Mouse (Mus musculus) limb, embryonic 14.5 days (tissue): Measurements from ENCODE around the gene Kpna2. TPM values are rescaled to one million over a fixed set of nuclear protein-coding genes. Genes with fewer than 3 reads are reported as not detected.

Experiments used
- ATAC-seq: fragments of 200-750 bp; cut with Nextera tagmentation; 2 replicates; pipeline ENCODE4 v1.8.0; 2017; ENCODE audit warnings: low read depth, moderate number of reproducible peaks, moderate TSS enrichment; ENCODE audit not compliant: low FRiP score
- DNase-seq: peaks from one replicate; pipeline ENCODE4 v3.0.0-alpha.2; 2015; ENCODE audit warnings: low spot score
- H3K27ac ChIP-seq: fragments of 300-500 bp; sonication (generic); replicated peaks from 2 replicates; pipeline ENCODE4 v1.5.1; 2014; ENCODE audit warnings: low read depth, mild to moderate bottlenecking, low read length, moderate library complexity, mixed read lengths
- H3K27me3 ChIP-seq: fragments of 300-500 bp; sonication (generic); 2 replicates; pipeline ENCODE4 v1.6.1; 2014; ENCODE audit warnings: low read length, mixed read lengths; ENCODE audit not compliant: control insufficient read depth, insufficient read depth
- H3K36me3 ChIP-seq: fragments of 300-500 bp; sonication (generic); 2 replicates; pipeline ENCODE4 v1.6.1; 2014; ENCODE audit warnings: mild to moderate bottlenecking, low read length, moderate library complexity, mixed read lengths; ENCODE audit not compliant: control insufficient read depth, insufficient read depth
- H3K4me1 ChIP-seq: fragments of 300-500 bp; sonication (generic); 2 replicates; pipeline ENCODE4 v1.6.1; 2014; ENCODE audit warnings: antibody characterized with exemption, low read length, mixed read lengths; ENCODE audit not compliant: control insufficient read depth, insufficient read depth
- H3K4me2 ChIP-seq: fragments of 300-500 bp; sonication (generic); replicated peaks from 2 replicates; pipeline ENCODE4 v1.6.1; 2014; ENCODE audit warnings: low read depth, mild to moderate bottlenecking, low read length, moderate library complexity; ENCODE audit not compliant: severe bottlenecking
- H3K4me3 ChIP-seq: fragments of 300-500 bp; sonication (generic); replicated peaks from 2 replicates; pipeline ENCODE4 v1.5.1; 2014; ENCODE audit warnings: low read length
- H3K9ac ChIP-seq: fragments of 300-500 bp; sonication (generic); 2 replicates; pipeline ENCODE4 v1.6.1; 2014; ENCODE audit warnings: mild to moderate bottlenecking, low read depth, low read length, moderate library complexity; ENCODE audit not compliant: severe bottlenecking
- H3K9me3 ChIP-seq: fragments of 300-500 bp; sonication (generic); 2 replicates; pipeline ENCODE4 v1.6.1; 2016; ENCODE audit warnings: low read length; ENCODE audit not compliant: control insufficient read depth
- POLR2A ChIP-seq: fragments of 200-500 bp; IDR thresholded peaks from 2 replicates; pipeline ENCODE4 v1.8.0; 2012; ENCODE audit warnings: inconsistent platforms, mild to moderate bottlenecking, moderate library complexity, borderline replicate concordance; ENCODE audit not compliant: insufficient read depth, insufficient read length; ENCODE audit errors: extremely low read depth
- WGBS: fragments of 180-500 bp; shearing (Covaris S2); extraction: QIAGEN DNeasy Blood & Tissue Kit; methylation state at CpG from one replicate; pipeline ENCODE4 v1.1.7; 2014; 5-methylcytosine and 5-hydroxymethylcytosine counted together
- polyA plus RNA-seq, 2 experiments: library from polyadenylated mRNA; depleted of rRNA in 1 of 2; stranded (reverse) in 1 of 2; unstranded in 1 of 2; fragments of >200 nt; fragmentation: Nextera tagmentation in 1 of 2; extraction: Ambion mirVana in 1 of 2; gene quantifications; 2 replicates each; pipeline versions ENCODE4 v1.2.1 to v1.2.3; 2012 to 2014

Kpna2 gene
- polyA plus RNA-seq, 2 experiments, result 224 to 291 TPM

GRCm38 (mm10) chr11:106975419-106976177 lies 23.7 kb downstream of the Kpna2 start:
- 64% methylated on average over 8 of the region's 8 CpGs for WGBS
- ATAC-seq, result no peak
- TF ChIP-seq POLR2A, result no peak

GRCm38 (mm10) chr11:106974440-106974839 lies 24.9 kb downstream of the Kpna2 start:
- H3K27ac ChIP-seq, result no peak overlapping the region
- no peaks in the 10 kb centered on the region for H3K27me3 ChIP-seq
- H3K9ac ChIP-seq, result no peak overlapping the region
- no peaks in the 10 kb centered on the region for H3K9me3 ChIP-seq
- DNase-seq, result no peak
- H3K4me1 ChIP-seq, result no peaks in the 10 kb centered on the region
- TF ChIP-seq POLR2A, result no peak
- no peak for ATAC-seq
- no peak overlapping the region for H3K4me3 ChIP-seq
- 87% methylated on average over 2 of the region's 2 CpGs for WGBS
- H3K36me3 ChIP-seq, result no peaks in the 10 kb centered on the region
- H3K4me2 ChIP-seq, result no peak overlapping the region

More at GRCm38 (mm10) chr11:106975419-106976177, 23.7 kb downstream of the Kpna2 start:
- Histone ChIP-seq H3K9me3 (no peaks in the 10 kb centered on the region), H3K4me3 (no peak overlapping the region), H3K4me1 (no peaks in the 10 kb centered on the region), H3K27ac (no peak overlapping the region), H3K4me2 (no peak overlapping the region), H3K27me3 (no peaks in the 10 kb centered on the region), H3K36me3 (no peaks in the 10 kb centered on the region), H3K9ac (no peak overlapping the region)
- DNase-seq, result no peak

- no peak for TF ChIP-seq POLR2A
- 87% methylated on average over 5 of the region's 5 CpGs for WGBS
- no peak overlapping the region for H3K4me2 ChIP-seq
- H3K4me3 ChIP-seq, result no peak overlapping the region
- H3K27me3 ChIP-seq, result no peaks in the 10 kb centered on the region
- DNase-seq, result no peak
- H3K27ac ChIP-seq, result no peak overlapping the region
- H3K36me3 ChIP-seq, result no peaks in the 10 kb centered on the region
- no peak for ATAC-seq
- no peaks in the 10 kb centered on the region for H3K9me3 ChIP-seq
- no peak overlapping the region for H3K9ac ChIP-seq
- H3K4me1 ChIP-seq, result no peaks in the 10 kb centered on the region
These were observed 26.3 kb downstream of the Kpna2 start for GRCm38 (mm10) chr11:106973016-106973415.

GRCm38 (mm10) chr11:106969798-106970197 lies 29.5 kb downstream of the Kpna2 start:
- Histone ChIP-seq H3K4me1 (no peaks in the 10 kb centered on the region), H3K27me3 (no peaks in the 10 kb centered on the region), H3K4me2 (no peak overlapping the region), H3K4me3 (no peak overlapping the region), H3K36me3 (no peaks in the 10 kb centered on the region), H3K27ac (no peak overlapping the region), H3K9ac (no peak overlapping the region), H3K9me3 (no peaks in the 10 kb centered on the region)
- no peak for DNase-seq
- 94% methylated on average over 8 of the region's 8 CpGs for WGBS
- no peak for ATAC-seq
- no peak for TF ChIP-seq POLR2A

- no peaks in the 10 kb centered on the region for H3K36me3 ChIP-seq
- H3K27ac ChIP-seq, result no peak overlapping the region
- H3K27me3 ChIP-seq, result no peaks in the 10 kb centered on the region
- no peak for TF ChIP-seq POLR2A
- no peak overlapping the region for H3K4me3 ChIP-seq
- no peaks in the 10 kb centered on the region for H3K4me1 ChIP-seq
- H3K4me2 ChIP-seq, result no peak overlapping the region
- H3K9me3 ChIP-seq, result 0 out of 2 replicates have a peak, but pooled peaks cover 3% of the 10 kb centered on the region
- no peak overlapping the region for H3K9ac ChIP-seq
- 65% methylated on average over 10 of the region's 10 CpGs for WGBS
- ATAC-seq (no peak), DNase-seq (no peak)
These were observed 31.7 kb downstream of the Kpna2 start for GRCm38 (mm10) chr11:106967630-106968029.

DNA sequence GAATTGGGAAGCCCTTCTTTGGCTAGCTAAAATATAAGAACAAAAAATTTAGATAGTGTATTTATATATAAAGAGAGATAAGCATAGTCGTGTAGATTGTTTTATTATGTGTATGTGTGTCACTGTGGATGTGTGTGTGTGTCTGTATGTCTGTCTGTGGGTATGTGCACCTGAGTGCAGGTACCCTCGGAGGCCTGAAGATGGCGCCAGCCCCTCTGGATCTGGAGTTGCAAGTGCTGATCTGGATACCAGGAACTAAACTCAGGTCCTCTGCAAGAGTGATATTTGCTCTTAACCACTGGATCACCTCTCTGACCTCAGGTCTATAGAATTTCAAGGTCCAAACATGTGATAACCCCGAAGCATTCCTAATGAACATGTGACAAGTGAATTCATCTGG lies 33.5 kb downstream of the Kpna2 start:
- TF ChIP-seq POLR2A, result no peak
- no peak overlapping the region for H3K9ac ChIP-seq
- H3K4me3 ChIP-seq, result no peak overlapping the region
- H3K36me3 ChIP-seq, result no peaks in the 10 kb centered on the region
- no peaks in the 10 kb centered on the region for H3K27me3 ChIP-seq
- WGBS, result 86% methylated on average over 4 of the region's 4 CpGs
- no peaks in the 10 kb centered on the region for H3K4me1 ChIP-seq
- ATAC-seq, result no peak
- no peak for DNase-seq
- H3K4me2 ChIP-seq, result no peak overlapping the region
- H3K27ac ChIP-seq, result no peak overlapping the region
- H3K9me3 ChIP-seq, result 0 out of 2 replicates have a peak, but pooled peaks cover 3% of the 10 kb centered on the region
